Mouse (Mus musculus): ENCODE data around the gene Col5a3.

GRCm38 (mm10) chr9:20758243-20758642 is 56.6 kb downstream of the Col5a3 start:
- TF ChIP-seq POLR2A (IDR thresholded peaks at IDR 0.05; ENCODE audit: extremely low read depth, insufficient read depth, low read length): no peak
- TF ChIP-seq CTCF (IDR thresholded peaks at IDR 0.05; ENCODE audit: extremely low read depth, insufficient read depth, low read length): no peak
